Mouse (Mus musculus) spleen, adult 18-20 months (tissue): ENCODE measurements around the gene Samd4b.
"Not testable (repeated sequence)": the region's sequence is repeated elsewhere in the genome, so short reads cannot be mapped to it uniquely, and the experiment has no call there.

Experiments
- DNase-seq, 2 experiments: peaks; one replicate each; pipeline ENCODE4 v3.0.0; 2022; ENCODE audit warnings: mixed read lengths in 2 of 2

Gene Samd4b

DNA sequence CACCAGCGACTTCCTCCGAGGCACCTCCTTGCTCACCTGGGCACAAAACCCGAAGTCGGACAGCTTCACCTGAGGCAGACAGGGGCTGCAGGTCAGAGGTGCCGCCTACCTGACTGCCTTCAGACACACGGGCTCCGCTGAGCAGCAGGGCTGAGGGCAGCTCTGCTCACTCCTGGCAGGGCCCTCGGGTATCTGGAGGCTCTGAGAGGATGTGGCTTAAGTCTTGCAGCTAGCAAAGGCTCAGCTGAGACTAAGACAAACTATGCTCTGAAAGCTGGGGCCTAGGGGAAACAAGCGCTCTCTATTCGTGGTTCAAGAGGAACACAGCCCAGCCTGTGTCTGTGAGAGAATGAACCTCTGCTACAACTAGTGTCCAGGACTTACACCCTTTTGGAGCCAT, 37.1 kb downstream of the Samd4b start:
- DNase-seq = no peak

DNA sequence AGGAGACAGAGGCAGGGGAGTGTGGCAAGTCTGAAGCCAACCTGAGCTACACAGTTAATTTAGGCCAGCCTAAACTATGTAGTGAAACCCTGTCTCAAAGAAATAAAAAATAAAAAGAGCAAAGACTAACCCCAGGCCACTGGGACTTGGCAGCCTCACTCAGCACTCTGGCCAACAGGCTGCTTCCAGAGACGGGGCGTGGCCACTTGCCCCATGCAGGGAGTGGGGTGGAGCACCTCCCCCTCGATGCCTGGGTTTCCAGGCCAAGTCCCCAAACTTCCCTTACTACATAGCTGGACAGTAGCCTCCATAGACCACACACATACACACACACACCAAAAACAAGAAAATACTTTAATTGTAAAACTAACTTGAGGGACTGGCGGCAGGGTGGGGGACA, 39.5 kb downstream of the Samd4b start:
- DNase-seq = no peak

DNA sequence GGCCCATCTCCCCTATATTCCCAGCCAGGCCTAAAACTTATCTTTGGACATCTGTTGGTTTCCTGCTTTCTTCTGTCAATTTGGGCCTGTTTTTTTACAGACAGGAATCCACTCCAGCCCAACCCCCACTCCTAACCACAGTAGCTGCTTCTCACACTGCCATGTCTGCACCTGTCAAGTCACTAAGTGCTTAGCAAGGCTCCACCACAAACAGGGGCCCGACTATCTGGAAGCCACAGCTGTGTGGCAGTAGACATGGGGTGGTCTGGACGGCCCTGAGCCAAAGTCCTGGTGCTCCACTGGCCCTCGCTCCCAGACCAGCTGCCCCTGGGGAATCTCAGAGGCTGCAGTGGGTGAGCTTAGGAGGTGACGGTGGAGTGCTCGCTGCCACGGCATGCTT, 40.2 kb downstream of the Samd4b start:
- DNase-seq = no peak

DNA sequence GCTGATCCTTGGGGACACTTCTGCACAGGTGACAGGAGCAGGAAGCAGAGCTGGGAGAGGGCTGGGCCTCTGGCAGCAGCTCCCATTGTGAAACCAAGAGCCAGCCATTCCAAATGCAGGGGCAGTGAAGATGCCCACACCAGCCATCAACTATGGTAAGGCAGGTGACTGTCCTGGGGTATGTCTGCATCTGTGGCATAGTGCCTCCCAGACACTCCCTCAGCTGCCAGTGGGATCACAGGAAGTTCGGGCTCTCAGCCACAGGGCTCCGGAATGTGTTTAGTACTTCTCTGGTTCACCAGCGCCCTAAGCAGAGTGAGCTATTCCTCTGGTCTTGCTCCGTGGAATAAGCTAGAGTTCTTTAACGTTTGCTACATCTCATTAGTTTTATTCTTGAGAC, 40.9 kb downstream of the Samd4b start:
- DNase-seq = no peak

DNA sequence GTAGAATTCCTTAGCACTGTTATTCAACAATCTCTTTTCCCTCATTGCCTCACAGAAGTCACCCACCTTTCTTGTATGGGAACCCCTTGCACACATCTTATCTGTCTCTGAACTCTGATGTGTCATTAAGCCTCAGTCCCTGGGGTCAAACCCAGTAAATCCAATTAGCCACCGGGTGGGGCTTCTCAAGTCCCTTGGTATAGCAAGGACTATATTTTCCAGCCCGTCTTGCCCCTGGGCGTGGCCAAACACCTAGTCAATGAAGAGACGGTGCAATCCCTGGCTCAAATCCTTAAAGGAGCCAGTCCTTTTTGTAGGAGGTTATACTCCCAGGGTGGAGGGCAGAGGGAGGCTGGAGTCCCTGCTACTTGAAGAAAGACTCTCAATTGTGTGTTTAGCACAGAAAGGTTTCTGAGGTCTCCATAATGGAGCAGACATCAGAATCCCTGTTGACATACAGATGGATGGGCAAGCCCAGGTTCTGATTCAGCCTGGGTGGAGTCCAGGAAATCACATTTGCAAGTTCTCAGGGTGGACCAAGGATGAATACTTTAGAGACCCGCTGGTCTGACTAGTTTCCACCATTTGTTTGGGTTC, 41.9 kb downstream of the Samd4b start:
- DNase-seq = no peak

DNA sequence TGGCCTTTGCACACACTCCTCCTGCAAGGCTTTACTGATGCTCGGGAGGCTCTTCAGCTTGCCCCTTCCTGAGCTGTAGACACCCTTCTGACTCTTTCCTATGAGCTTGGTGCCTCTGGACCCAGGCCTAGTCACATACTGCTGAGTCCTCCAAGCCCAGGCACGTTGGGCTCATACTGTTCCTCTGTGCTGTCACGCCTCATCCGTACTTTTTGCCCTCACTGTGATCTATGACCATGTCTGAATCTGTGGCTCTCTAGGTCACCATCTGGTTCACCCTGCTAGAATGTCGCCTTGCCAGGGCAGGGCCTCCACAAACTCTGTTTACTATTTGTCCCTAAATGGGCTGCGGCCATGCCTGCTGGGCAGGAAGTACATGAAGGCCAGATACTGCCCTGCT, 44.9 kb downstream of the Samd4b start:
- no peak for DNase-seq

DNA sequence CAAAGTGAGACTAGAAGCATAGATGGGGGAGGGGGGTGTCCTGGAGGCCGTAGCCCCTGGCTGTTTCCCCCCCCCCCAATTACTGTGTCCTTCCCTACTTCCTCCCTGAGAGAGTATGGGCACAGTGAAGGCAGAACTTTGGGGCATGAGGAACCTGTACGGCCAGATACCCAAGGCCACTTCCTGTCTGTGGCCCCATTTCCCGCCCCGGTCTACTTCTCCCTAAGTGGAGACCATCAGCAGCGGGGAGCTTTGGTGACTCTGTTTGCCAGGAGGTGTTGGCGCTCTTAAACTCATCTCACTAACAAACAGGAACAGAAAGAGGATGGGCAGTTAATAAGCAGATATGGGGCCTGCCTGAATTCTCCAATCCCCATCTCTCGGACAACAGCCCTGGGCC, 50.3 kb downstream of the Samd4b start:
- DNase-seq = no peak

DNA sequence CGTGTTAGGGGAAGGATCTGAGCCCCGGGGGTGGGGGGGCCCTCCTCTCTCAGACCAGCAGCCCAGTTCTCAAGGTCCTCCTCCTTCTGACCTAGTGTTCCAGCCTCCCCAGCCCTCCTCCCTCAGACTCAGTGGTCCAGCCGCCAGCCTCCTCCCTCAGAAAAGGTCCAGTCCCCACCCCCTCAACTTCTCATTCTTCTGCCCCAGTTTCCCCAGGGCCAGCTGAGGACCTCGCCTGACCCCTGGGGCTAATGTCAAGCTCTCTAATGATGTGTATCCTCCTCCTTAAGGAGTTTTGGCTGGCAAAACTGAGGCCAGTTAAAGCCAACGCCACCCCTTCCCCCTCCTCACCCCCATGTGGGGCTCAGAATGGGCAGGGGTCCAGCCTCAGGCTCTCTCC, 50.8 kb downstream of the Samd4b start, which contains the start of gene Nccrp1:
Gene Nccrp1 (minus strand): TSS at position 101 of the 400 bp plus-strand sequence.
- no peak for DNase-seq

DNA sequence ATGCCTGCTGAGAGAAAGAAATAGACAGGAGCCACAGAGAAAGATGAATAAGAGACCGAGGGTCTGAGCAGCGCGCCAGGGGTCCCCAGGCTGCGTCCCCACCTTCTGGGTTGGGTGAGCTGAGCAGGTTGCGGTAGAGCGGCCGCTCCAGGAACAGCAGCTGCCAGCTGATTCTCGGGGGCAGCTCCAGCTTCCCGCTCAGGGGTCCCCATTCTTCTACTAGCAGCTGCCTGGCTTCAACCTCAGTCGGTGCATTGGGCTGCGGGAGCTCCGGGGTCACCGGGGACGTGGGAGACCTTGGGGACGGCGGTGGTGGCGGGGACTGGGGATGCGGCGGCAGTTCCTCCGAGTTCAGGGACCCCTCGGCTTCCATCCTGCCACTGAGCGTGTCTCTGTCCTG, 51.3 kb downstream of the Samd4b start:
- DNase-seq = no peak

DNA sequence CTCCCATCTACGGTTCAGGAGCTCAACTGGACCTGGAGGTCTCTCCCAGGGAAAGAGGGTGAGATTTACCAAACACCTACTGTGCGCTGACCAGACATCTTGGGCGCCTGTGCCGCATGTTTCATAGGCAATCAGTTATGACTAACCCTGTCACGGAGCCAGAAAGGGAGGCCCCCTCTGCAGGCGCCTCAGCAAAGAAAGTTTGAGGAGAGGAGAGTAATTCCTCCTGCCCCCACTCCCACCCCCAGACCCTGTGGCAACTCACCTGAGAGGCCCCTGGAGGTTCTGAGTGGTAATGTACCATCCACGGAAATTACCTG, 52.1 kb downstream of the Samd4b start:
- no peak for DNase-seq

DNA sequence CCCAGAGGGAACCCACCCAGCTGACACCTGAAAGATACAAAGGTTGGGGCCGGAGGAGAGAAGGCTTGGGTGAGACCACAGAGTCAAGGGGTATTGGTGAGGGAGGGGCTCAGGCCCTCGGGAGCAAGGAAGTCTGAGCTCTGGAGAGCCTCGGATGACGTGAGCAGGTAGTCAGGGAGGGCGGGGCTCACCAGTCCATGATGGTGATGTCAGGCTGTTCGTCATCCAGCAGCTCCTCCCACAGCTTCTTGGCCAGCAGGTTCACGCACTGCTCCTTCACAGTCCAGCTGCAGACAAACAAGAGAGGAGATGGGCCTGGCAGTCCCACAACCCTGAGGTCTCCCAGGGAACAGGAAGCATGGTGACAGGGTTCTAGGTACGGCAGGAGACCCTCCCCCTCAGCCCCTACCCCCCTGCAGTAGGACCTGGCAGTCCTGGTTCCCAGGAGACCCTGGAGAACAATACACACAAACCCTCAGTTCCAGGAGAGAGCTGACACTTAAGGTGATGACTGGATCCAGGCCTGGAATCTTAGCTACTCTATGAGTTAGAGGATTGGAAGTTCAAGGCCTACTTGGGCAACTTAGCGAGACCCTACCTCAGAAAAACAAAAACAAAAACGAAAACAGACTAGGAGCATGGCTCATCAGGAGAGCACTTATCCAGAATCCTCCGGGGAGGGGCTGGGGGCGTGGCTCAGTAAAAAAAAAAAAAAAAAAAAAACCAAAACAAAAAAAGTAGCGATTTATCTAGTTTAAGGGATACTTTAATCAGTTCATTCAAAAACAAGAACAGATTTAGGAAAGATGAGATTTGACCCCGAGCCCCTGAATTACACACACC, 52.7 kb downstream of the Samd4b start:
- no peak for DNase-seq

DNA sequence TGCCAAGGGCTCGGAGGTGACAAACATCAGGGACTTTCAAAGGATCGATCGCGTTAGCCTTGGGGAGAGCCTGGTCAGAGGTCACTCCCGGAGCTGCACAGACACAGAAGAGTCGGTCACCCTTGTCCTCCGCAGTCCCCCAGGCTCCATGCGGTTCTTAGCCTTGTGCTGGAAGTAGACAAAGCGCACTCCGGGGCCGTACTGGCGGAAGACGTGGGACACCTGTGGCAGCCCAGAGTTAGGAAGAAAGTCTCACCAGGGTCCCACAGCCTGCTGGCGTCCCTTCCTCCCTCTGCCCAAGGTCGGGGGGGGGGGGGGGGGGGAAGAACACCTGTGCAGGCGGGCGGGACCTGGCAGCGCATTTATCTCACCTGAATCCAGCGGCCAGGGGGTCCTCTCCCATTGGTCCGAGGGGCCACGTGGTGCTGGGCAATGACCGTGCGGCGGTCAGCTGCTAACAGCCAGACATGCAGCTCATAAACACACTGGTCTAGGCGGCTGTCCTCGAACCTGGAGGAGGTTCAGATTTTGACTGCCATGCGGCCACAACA, 53.8 kb downstream of the Samd4b start:
- no peak for DNase-seq

DNA sequence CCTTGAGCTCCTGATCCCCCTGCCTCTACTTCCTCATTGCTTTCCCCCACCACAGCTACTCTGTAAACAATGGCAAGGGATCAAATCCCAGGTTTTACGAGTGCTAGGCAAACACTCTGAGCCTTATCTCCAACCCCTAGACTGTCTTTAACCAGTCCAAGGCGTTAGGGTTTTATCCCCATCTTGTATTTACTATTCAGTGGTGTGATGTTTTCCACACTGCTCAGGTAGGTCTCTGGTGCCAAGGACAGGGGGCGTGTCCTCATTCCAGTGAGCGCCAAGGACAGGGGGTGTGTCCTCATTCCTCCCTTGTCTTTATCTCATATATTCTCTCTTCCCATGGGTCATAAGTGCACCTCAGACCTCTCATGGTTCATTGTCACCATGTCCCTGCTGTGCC, 57.4 kb downstream of the Samd4b start, which contains the start of gene Sycn:
Gene Sycn (plus strand): TSS at position 360 of the 400 bp plus-strand sequence.
- no peak for DNase-seq

DNA sequence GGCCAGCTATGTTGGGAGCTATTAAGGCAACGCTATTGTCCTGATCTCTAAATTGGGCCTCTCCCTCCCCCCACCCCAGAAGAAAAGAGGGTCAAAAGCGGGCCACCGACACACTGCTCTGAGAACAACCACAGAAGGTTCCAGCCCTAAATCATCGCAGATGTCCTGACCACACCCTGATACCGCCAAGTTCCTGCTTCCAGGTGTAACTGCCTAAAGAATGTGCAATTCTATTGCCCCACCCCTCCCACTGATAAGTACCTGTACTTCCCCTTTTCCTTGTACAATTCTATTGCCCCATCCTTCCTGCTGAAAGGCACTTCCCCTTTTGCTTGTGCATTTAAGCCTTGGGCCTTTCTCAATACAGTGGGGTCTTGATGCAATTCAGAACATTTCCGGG, 59.1 kb downstream of the Samd4b start:
- not testable (repeated sequence) for DNase-seq

DNA sequence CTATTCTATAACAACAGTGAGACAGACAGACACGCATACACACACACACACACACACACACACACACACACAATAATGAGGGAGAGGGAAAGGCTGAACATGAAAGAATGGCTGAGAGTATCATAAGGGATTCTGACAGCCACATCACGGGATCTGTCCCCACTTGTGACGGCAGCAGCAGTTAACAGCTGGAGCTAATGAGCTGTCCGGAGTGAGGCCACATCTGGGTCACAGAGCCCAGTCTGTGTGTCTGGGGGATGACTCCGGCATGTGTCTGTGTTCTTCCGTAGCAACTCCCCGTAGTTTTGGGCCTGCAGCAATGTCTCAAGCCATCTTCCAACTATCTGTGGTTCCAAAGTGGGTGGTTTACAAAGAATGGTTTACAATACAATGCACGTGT, 65.9 kb downstream of the Samd4b start:
- no peak for DNase-seq

DNA sequence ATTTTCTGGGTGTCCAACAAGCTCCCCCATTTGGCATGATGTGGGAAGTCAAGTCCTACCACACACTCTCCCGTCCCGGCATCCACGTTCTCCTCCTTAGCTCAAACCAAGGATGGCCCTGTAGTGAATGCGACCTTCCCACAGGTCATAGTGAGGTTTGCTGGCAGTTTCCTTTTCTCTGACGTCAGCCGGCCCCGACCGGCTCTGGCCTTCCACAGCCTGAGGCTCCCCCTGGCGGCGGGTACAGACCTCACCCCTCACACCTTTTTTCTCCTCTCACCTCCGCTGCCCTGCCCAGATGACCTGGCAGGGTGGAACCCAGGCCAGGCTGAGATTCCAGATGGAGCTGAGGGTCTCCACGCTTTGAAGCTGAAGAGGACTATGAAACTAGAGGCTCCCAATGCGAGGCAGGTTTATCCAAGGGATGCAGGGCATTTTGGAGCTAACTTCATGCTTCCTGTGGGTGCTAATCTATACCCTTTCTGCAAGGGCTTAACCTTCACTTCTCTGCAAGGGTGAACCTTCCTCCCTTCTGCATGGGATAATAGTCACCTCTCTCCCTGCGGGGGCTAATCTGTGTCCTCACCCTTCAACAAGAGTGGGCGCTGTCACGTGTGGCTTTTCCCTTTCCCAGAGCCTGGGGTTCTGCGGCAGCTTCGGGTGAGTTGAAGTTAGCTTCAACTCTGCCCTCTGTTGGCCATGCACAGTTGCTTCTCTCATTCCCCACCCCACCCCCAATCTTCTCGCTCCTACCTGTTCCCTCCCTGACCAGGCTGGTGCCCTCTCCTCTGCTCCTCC, 69.8 kb downstream of the Samd4b start:
- peak; percentile 79 to 93 for DNase-seq

DNA sequence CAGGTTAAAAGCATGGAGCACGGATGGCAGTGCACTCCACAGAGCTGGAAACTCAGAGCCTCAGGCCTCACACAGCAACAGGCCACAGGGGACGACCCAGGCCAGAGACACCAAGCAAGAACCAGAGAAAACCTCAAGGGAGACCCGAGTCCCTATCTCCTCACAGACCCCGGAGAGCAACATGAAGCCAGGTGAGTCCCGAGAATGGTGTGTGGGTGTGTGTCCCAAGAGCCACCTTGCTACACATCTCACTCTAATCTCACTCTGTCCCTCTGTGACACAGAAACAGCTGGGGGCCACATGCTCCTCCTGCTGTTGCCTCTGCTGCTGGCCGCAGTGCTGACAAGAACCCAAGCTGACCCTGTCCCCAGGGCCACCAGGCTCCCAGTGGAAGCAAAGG, 75.4 kb downstream of the Samd4b start, which contains the start of gene Ifnl3:
Gene Ifnl3 (plus strand): TSS at position 301 of the 400 bp plus-strand sequence.
- DNase-seq = not testable (repeated sequence)

DNA sequence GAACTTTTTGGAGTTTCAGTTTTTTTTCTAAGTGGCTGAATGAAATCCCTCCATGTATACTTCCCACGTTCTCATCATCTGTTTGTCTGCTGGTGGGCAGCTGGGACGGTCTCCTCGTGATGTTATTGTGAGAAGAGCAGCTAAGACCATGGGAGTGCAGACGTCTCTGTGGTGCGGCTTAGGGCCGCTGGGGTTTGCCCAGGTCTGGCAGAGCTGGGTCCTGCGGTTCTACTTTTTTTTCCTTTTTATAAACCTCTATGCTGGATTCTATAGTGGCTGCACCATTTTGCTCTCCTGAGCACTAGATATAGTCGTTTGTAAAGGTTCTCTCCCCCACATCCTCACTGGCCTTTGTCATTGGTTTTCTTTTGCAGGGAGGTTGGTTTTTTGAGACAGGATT, 86.5 kb downstream of the Samd4b start:
- DNase-seq = no peak

DNA sequence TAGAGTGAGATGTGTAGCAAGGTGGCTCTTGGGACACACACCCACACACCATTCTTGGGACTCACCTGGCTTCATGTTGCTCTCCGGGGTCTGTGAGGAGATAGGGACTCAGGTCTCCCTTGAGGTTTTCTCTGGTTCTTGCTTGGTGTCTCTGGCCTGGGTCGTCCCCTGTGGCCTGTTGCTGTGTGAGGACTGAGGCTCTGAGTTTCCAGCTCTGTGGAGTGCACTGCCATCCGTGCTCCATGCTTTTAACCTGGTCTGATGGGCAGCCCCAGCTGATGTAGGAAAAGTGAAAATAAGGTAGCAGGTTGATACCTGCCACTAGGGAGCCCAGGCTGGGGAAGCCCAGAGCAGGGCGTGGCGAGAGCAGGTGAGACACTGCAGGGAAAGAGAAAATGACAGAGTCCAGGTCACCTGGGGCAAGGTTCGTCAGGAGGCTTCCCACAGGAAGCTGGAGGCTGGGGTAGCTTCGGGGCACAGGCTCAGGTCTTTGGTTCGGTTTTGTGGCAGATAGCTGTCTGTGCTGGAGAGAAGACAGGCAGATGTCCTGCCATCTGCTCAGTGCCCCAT, 87.5 kb downstream of the Samd4b start, which contains the start of gene Ifnl2:
Gene Ifnl2 (minus strand): TSS at position 51 of the 570 bp plus-strand sequence.
- DNase-seq = not testable (repeated sequence)

DNA sequence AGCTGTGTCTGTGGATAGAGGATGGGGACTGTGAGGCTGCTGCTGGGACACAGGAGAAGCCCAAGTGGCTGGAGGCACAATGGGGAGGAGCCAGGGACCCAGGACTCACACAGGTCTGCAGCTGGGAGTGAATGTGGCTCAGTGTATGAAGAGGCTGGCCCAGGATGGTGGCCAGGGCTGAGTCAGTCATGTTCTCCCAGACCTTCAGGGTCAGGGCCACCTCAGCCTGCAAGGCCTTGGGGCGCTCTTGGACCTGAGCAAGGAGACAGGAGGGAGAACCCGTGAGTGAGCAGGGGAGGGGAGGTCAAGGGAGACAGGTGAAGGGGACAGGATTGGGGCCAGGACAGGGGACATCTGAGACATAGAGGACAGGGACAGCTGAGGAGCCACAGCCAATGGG, 88.8 kb downstream of the Samd4b start:
- DNase-seq = not testable (repeated sequence)

DNA sequence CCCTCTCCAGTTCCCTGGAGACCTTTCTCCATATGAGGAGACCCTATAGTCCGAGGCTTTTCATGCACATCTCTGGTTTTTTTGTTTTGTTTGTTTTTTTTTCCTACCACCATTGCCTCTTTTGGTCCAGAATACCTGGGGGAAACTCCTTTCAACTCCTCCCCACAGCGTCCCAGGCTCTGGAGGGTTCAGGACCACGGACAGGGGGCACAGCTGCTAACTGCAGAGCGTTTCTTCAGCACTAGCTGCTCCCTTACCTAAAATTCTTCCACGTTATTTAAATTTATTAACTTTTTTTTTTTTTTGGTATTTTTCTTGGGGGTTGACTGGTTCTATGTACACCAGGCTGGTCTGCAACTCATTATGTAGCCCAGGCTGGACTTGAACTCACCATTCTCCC, 92.4 kb downstream of the Samd4b start:
- no peak for DNase-seq

DNA sequence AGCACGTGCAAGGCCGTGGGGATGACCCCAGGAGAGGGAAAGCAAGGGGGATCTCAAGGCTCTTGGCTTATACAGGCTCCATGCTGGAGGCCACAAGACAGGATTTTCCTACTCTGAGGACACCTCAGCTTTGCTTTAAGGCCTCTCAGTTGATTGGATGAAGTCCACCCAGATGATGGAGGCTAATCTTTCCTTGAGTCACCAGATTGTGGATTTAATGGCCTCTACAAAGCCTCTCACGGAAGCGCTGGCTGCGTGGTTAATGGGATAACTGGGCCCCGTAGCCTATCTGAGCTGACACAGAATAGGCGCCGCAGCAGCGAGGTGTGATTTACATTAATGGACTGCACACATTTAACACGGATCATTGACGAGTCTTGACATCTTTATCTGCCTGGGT, 102.5 kb downstream of the Samd4b start:
- no peak for DNase-seq

DNA sequence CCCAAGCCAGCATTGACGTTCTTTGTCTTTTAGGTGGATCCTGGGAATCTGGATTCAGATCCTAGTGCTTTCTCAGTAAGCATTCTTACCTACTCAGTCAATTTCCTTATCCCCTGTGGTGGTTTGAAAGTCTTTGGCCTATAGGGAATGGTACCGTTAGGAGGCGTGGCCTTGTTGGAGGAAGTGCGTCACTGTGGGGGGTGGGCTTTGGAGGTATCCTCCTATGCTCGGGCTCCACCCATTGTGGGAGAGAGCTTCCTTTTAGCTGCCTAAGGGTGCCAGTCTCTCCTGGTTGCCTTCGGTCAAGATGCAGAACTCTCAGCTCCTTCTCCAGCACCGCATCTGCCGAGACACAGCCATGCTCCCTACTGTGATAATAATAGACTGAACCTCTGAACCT, 105.6 kb downstream of the Samd4b start:
- no peak for DNase-seq
